Mouse (Mus musculus): ENCODE data around the gene Hoxb2.

The Hoxb2 gene

GRCm38 (mm10) chr11:96397806-96398335 is 47.5 kb downstream of the Hoxb2 start:
- no peak for DNase-seq (ENCODE audit: extremely low read depth, low read depth)

- DNase-seq (ENCODE audit: extremely low read depth, low read depth): peak; percentile 47
Measured at GRCm38 (mm10) chr11:96399923-96400322, 49.6 kb downstream of the Hoxb2 start.
